Mouse (Mus musculus) gastrocnemius, postnatal 25 days (tissue): Measurements from ENCODE around the gene Lin28b. TPM values are rescaled to one million over a fixed set of nuclear protein-coding genes. Genes with fewer than 3 reads are reported as not detected.

Source experiments
- total RNA-seq, 2 experiments: library from RNA; stranded (reverse); gene quantifications; 1 replicate in 1 of 2; 2 replicates in 1 of 2; pipeline ENCODE4 v1.2.3; 2021

Gene Lin28b
- total RNA-seq, 2 experiments from 2014 or later: not detected

Other genes starting within 250 kb of the Lin28b start
- 10 to 100 TPM; 38.2 to 39.0 TPM for gene Bves, start 150.6 kb downstream of the Lin28b start, total RNA-seq
- gene Hace1, start 91.4 kb upstream of the Lin28b start, total RNA-seq: 1 to 10 TPM; 2.5 to 3.2 TPM